8 mouse cellular contexts compared by ENCODE assay signal in genomic region chr12:44328381-44329315, GRCm38 (mm10). TPM values are rescaled to one million over a fixed set of nuclear protein-coding genes. Genes with fewer than 3 reads are reported as not detected.
A peak's percentile ranks its signal among the peaks of the same experiment; 100 is the strongest.
DNase-seq lines count a peak whose midpoint lies in the region; ATAC-seq lines count a peak whose summit lies in the region.

Gene Nrcam (plus strand): TSS chr12:44328885.

- H3K9me3 ChIP-seq in limb, embryonic 13.5 days = no peaks in the 10 kb centered on the region
- H3K9me3 ChIP-seq in midbrain, embryonic 14.5 days (ENCODE audit: control insufficient read depth, low read length) = no peaks in the 10 kb centered on the region

- H3K4me3 ChIP-seq in limb, embryonic 13.5 days = peak within 1 kb of the TSS; percentile 56
- peak within 1 kb of the TSS; percentile 83 for H3K4me3 ChIP-seq in midbrain, embryonic 14.5 days (replicated peaks; ENCODE audit: low read depth, low read length)

- H3K4me1 ChIP-seq in limb, embryonic 13.5 days = peaks cover 13% of the 10 kb centered on the region
- peaks cover 23% of the 10 kb centered on the region for H3K4me1 ChIP-seq in midbrain, embryonic 14.5 days (ENCODE audit: control insufficient read depth, insufficient read depth, low read length)

- H3K27ac ChIP-seq in limb, embryonic 13.5 days = no peak within 1 kb of the TSS
- H3K27ac ChIP-seq in midbrain, embryonic 14.5 days (replicated peaks; ENCODE audit: low read depth, low read length) = peak within 1 kb of the TSS; percentile 96

- intact Hi-C loops in gastrocnemius, postnatal 14 days (cut with DNase I; ENCODE audit: low total_unique reads) = no loop called here

- peak; percentile 76 for ATAC-seq in limb, embryonic 13.5 days (ENCODE audit: low FRiP score, low read depth)
- peak; percentile 83 for ATAC-seq in midbrain, embryonic 14.5 days (ENCODE audit: low FRiP score, low TSS enrichment)

- WGBS in limb, embryonic 13.5 days = 2% methylated on average over 68 of the region's 74 CpGs
- 2% methylated on average over 74 of the region's 74 CpGs for WGBS in midbrain, embryonic 14.5 days

- DNase-seq in ovary, postnatal 10 days (ENCODE audit: low spot score) = peak; percentile 5
- DNase-seq in ovary, postnatal 14 days (ENCODE audit: low spot score) = no peak
- DNase-seq in cerebellum, postnatal 36 days = peak; percentile 77 to 79
- peak; percentile 27 for DNase-seq in gastrocnemius, postnatal 14 days
- peak; percentile 13 for DNase-seq in kidney, adult 11 months
- peak; percentile 93 for DNase-seq in midbrain, embryonic 14.5 days
- peak; percentile 36 for DNase-seq in thymus, postnatal 4 days

- H3K36me3 ChIP-seq in limb, embryonic 13.5 days = no peaks in the 10 kb centered on the region
- 0 out of 2 replicates have a peak, but pooled peaks cover 3% of the 10 kb centered on the region for H3K36me3 ChIP-seq in midbrain, embryonic 14.5 days (ENCODE audit: control insufficient read depth, insufficient read depth, low read length)

- peak within 1 kb of the TSS; percentile 98 for H3K4me2 ChIP-seq in limb, embryonic 13.5 days (replicated peaks)
- H3K4me2 ChIP-seq in midbrain, embryonic 14.5 days (ENCODE audit: low read length) = peak within 1 kb of the TSS; percentile 68

- H3K9ac ChIP-seq in limb, embryonic 13.5 days = peak within 1 kb of the TSS; percentile 62
- H3K9ac ChIP-seq in midbrain, embryonic 14.5 days (replicated peaks; ENCODE audit: low read length) = peak within 1 kb of the TSS; percentile 90

- peaks cover 49% of the 10 kb centered on the region for H3K27me3 ChIP-seq in limb, embryonic 13.5 days
- no peaks in the 10 kb centered on the region for H3K27me3 ChIP-seq in midbrain, embryonic 14.5 days (ENCODE audit: control insufficient read depth, insufficient read depth, low read length)

RNA-seq across cellular contexts. Expression of gene Nrcam, which starts in this region (rescaled TPM):
- 1 to 10 TPM; 1.4 to 3.5 TPM for total RNA-seq in gastrocnemius, postnatal 14 days (2021)
- polyA plus RNA-seq in limb, embryonic 13.5 days (2015; fragmentation: Nextera tagmentation; extraction: Ambion mirVana) = 2.9 and 3.0 TPM in 2 replicates
- 137 and 198 TPM in 2 replicates for polyA plus RNA-seq in midbrain, embryonic 14.5 days (2014; fragmentation: Nextera tagmentation; extraction: Ambion mirVana)

Comparison
In these comparisons a context has a peak if more than half of its experiments do, and no peak if none do; other contexts are left out.
1. RNA of gene Nrcam (polyA plus RNA-seq): 137 to 198 TPM in midbrain, embryonic 14.5 days; 2.9 to 3.0 TPM in limb, embryonic 13.5 days; every median in the first group is over 10 times any median in the second.